Mouse (Mus musculus) adrenal gland, postnatal 14 days (tissue): Measurements from ENCODE around the gene Dnajc5. TPM values are rescaled to one million over a fixed set of nuclear protein-coding genes. Genes with fewer than 3 reads are reported as not detected.
A peak's percentile ranks its signal among the peaks of the same experiment; 100 is the strongest.

Source experiments
- DNase-seq: peaks from one replicate; pipeline ENCODE4 v3.0.0; 2021; ENCODE audit warnings: mixed read lengths
- total RNA-seq: library from RNA; stranded (reverse); gene quantifications from 2 replicates; pipeline ENCODE4 v1.2.3, GENCODE M21; 2021

The Dnajc5 gene
- total RNA-seq, 1 experiment from 2014 or later, result 77.3 TPM

GRCm38 (mm10) chr2:181589011-181589731, 68.9 kb downstream of the Dnajc5 start:
- DNase-seq, result peak; percentile 3

- DNase-seq, result peak; percentile 4
These were observed 69.4 kb downstream of the Dnajc5 start for GRCm38 (mm10) chr2:181589732-181590105.

GRCm38 (mm10) chr2:181590471-181590870, 70.2 kb downstream of the Dnajc5 start:
- DNase-seq, result no peak

GRCm38 (mm10) chr2:181591528-181592085, 71.3 kb downstream of the Dnajc5 start, which contains the start of gene Prpf6:
Gene Prpf6 (plus strand): TSS chr2:181591868.
- peak; percentile 12 for DNase-seq

GRCm38 (mm10) chr2:181592231-181593041, 72.2 kb downstream of the Dnajc5 start, which contains the start of gene Zfp512b:
Gene Zfp512b (minus strand): TSS chr2:181592803.
- peak; percentile 88 for DNase-seq

- no peak for DNase-seq
These were observed 72.7 kb downstream of the Dnajc5 start for GRCm38 (mm10) chr2:181593042-181593421.

- peak; percentile 5 for DNase-seq
These were observed 73.7 kb downstream of the Dnajc5 start for GRCm38 (mm10) chr2:181593937-181594336.

GRCm38 (mm10) chr2:181594946-181595696, 74.8 kb downstream of the Dnajc5 start:
- peak; percentile 78 for DNase-seq

- no peak for DNase-seq
These were observed 76.1 kb downstream of the Dnajc5 start for GRCm38 (mm10) chr2:181596221-181596960.

GRCm38 (mm10) chr2:181597378-181598061, 77.2 kb downstream of the Dnajc5 start:
- peak; percentile 51 for DNase-seq

GRCm38 (mm10) chr2:181598454-181599351, 78.4 kb downstream of the Dnajc5 start, which contains the start of gene Samd10:
Gene Samd10 (minus strand): TSS chr2:181599212.
- DNase-seq, result peak; percentile 76

GRCm38 (mm10) chr2:181600226-181600758, 80.0 kb downstream of the Dnajc5 start:
- DNase-seq, result no peak

- DNase-seq, result peak; percentile 98
These were observed 80.8 kb downstream of the Dnajc5 start for GRCm38 (mm10) chr2:181600828-181601750.

GRCm38 (mm10) chr2:181601751-181602145, 81.5 kb downstream of the Dnajc5 start:
- DNase-seq, result no peak

- no peak for DNase-seq
These were observed 82.1 kb downstream of the Dnajc5 start for GRCm38 (mm10) chr2:181602367-181602766.
